Mouse (Mus musculus) R1 (cell line): ENCODE results near the gene Vmn1r122.
"Not testable (repeated sequence)": the region's sequence is repeated elsewhere in the genome, so short reads cannot be mapped to it uniquely, and the experiment has no call there.

ENCODE experiments used
- DNase-seq: peaks from one replicate; pipeline ENCODE4 v3.0.0-alpha.2; 2018; ENCODE audit warnings: low read depth, low spot score

The Vmn1r122 gene

DNA sequence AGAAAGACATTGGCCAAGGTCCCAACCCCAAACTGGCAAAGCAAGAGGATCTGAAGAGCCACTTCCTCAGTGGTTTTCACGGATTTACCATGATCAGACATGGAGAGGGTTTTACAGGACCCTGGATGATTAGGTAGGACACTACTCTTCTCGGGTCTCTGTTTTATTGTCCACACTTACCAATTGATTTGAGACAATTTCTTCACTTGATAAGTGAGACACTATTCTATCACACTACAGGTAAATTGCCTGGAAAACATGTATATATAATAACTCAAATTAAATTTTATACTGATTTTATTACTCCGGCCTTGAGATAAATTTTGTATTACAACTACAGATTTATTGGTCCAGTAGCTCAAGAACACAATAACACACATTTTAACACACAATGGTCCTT lies at the start of gene Vmn1r122:
Gene Vmn1r122, minus strand, starts transcription at position 101 of the 400 bp plus-strand sequence.
- DNase-seq: not testable (repeated sequence)

DNA sequence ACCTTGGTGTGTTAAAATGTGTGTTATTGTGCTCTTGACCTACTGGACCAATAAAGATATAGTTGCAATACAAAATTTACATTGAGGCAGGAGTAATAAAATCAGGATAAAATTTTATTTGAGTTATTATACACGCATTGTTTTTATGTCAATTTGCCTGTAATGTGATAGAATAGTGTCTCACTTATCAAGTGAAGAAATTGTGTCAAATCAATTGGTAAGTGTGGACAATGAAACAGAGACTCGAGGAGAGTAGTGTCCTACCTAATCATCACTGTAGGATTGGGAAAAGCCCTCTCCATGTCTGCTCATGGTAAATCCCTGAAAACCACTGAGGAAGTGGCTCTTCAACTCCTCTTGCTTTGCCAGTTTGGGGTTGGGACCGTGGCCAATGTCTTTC lies 28.0 kb upstream of the Vmn1r122 start, which contains the start of gene Vmn1r123:
Gene Vmn1r123, plus strand, starts transcription at position 301 of the 400 bp plus-strand sequence.
- not testable (repeated sequence) for DNase-seq

DNA sequence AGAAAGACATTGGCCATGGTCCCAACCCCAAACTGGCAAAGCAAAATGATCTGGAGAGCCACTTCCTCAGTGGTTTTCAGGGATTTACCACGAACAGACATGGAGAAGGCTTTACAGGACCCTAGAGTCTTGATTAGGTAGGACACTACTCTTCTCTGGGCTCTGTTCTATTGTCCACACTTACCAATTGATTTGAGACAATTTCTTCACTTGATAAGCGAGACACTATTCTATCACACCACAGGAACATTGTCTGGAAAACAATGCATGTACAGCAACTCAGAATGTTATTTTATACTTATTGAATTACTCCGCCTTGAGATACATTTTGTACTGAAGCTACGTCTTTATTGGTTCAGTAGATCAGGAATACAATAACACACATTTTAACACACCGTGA lies 35.5 kb downstream of the Vmn1r122 start, which contains the start of gene Vmn1r121:
Gene Vmn1r121, minus strand, starts transcription at position 101 of the 400 bp plus-strand sequence.
- DNase-seq: not testable (repeated sequence)
